In genomic region chr2:93040841-93041240, GRCm38 (mm10) we compare ENCODE assay signal across 9 mouse cellular contexts. TPM values are rescaled to one million over a fixed set of nuclear protein-coding genes. Genes with fewer than 3 reads are reported as not detected.
DNase-seq lines count a peak whose midpoint lies in the region; ATAC-seq and TF ChIP-seq lines count a peak whose summit lies in the region.
"Had no signal": no experiment of that assay in that cellular context is flagged by ENCODE, and none has a peak within 500 bp of the region (broad histone marks: within the 10 kb centered on the region; RNA-seq: fewer than 3 reads in every experiment).

No protein-coding gene starts in this region.

- H3K4me2 ChIP-seq in forebrain, embryonic 13.5 days, result no peak overlapping the region
- H3K4me2 ChIP-seq in forebrain, embryonic 12.5 days, result no peak overlapping the region
- no peak overlapping the region for H3K4me2 ChIP-seq in midbrain, postnatal 0 days (ENCODE audit: low read depth, low read length, poor library complexity, severe bottlenecking)
- no peak overlapping the region for H3K4me2 ChIP-seq in midbrain, embryonic 13.5 days (replicated peaks)
- no peak overlapping the region for H3K4me2 ChIP-seq in hindbrain, embryonic 16.5 days (ENCODE audit: low read length)

- WGBS in forebrain, embryonic 13.5 days, result 81% methylated on average over 7 of the region's 7 CpGs
- 87% methylated on average over 7 of the region's 7 CpGs for WGBS in forebrain, embryonic 12.5 days
- WGBS in midbrain, postnatal 0 days, result 72% methylated on average over 7 of the region's 7 CpGs
- WGBS in midbrain, embryonic 13.5 days, result 77% methylated on average over 7 of the region's 7 CpGs
- WGBS in hindbrain, embryonic 16.5 days, result 75% methylated on average over 7 of the region's 7 CpGs

- H3K9ac ChIP-seq in forebrain, embryonic 13.5 days, result 0 out of 2 replicates have a peak overlapping the region, but pooled peaks have one; percentile 2
- no peak overlapping the region for H3K9ac ChIP-seq in forebrain, embryonic 12.5 days
- 0 out of 2 replicates have a peak overlapping the region, but pooled peaks have one; percentile 4 for H3K9ac ChIP-seq in midbrain, postnatal 0 days (replicated peaks; ENCODE audit: low read length, poor library complexity, severe bottlenecking)
- no peak overlapping the region; the same call in 1 of the 2 replicates for H3K9ac ChIP-seq in midbrain, embryonic 13.5 days (replicated peaks)
- peak overlapping the region; percentile 13 for H3K9ac ChIP-seq in hindbrain, embryonic 16.5 days (ENCODE audit: low read depth, low read length)

- H3K4me3 ChIP-seq in forebrain, embryonic 13.5 days, result no peak overlapping the region
- no peak overlapping the region for H3K4me3 ChIP-seq in forebrain, embryonic 12.5 days (replicated peaks)
- H3K4me3 ChIP-seq in midbrain, postnatal 0 days (ENCODE audit: low read depth, low read length), result no peak overlapping the region
- no peak overlapping the region for H3K4me3 ChIP-seq in midbrain, embryonic 13.5 days (replicated peaks)
- no peak overlapping the region for H3K4me3 ChIP-seq in hindbrain, embryonic 16.5 days (ENCODE audit: low read length)

- peaks cover 44% of the 10 kb centered on the region for H3K4me1 ChIP-seq in forebrain, embryonic 13.5 days
- H3K4me1 ChIP-seq in forebrain, embryonic 12.5 days, result peaks cover 39% of the 10 kb centered on the region
- peaks cover 5% of the 10 kb centered on the region; the same call in 1 of the 2 replicates for H3K4me1 ChIP-seq in midbrain, postnatal 0 days (ENCODE audit: insufficient read depth, low read length)
- peaks cover 42% of the 10 kb centered on the region for H3K4me1 ChIP-seq in midbrain, embryonic 13.5 days (replicated peaks)
- peaks cover 20% of the 10 kb centered on the region for H3K4me1 ChIP-seq in hindbrain, embryonic 16.5 days (ENCODE audit: control insufficient read depth, insufficient read depth, low read depth, low read length)

- H3K9me3 ChIP-seq in forebrain, embryonic 13.5 days (replicated peaks), result no peaks in the 10 kb centered on the region
- no peaks in the 10 kb centered on the region for H3K9me3 ChIP-seq in forebrain, embryonic 12.5 days
- H3K9me3 ChIP-seq in midbrain, postnatal 0 days (ENCODE audit: low read length), result no peaks in the 10 kb centered on the region
- H3K9me3 ChIP-seq in midbrain, embryonic 13.5 days, result no peaks in the 10 kb centered on the region
- H3K9me3 ChIP-seq in hindbrain, embryonic 16.5 days (ENCODE audit: control insufficient read depth, low read length), result no peaks in the 10 kb centered on the region

- no peaks in the 10 kb centered on the region for H3K36me3 ChIP-seq in forebrain, embryonic 13.5 days (ENCODE audit: poor library complexity, severe bottlenecking)
- H3K36me3 ChIP-seq in forebrain, embryonic 12.5 days (replicated peaks), result 0 out of 2 replicates have a peak, but pooled peaks cover 6% of the 10 kb centered on the region
- no peaks in the 10 kb centered on the region for H3K36me3 ChIP-seq in midbrain, postnatal 0 days (ENCODE audit: insufficient read depth, low read length)
- no peaks in the 10 kb centered on the region for H3K36me3 ChIP-seq in midbrain, embryonic 13.5 days
- no peaks in the 10 kb centered on the region for H3K36me3 ChIP-seq in hindbrain, embryonic 16.5 days (ENCODE audit: control insufficient read depth, insufficient read depth, low read length)

- TF ChIP-seq CTCF in midbrain, postnatal 0 days (IDR thresholded peaks at IDR 0.05), result no peak

- no peak for DNase-seq in midbrain, postnatal 0 days (ENCODE audit: low spot score)
- DNase-seq in lung, postnatal 36 days, result peak; percentile 66
- no peak for DNase-seq in frontal cortex, postnatal 36 days (ENCODE audit: low spot score in 2 of 2)
- no peak for DNase-seq in B cell, adult 2 months

- no peak for ATAC-seq in forebrain, embryonic 13.5 days
- ATAC-seq in forebrain, embryonic 12.5 days (ENCODE audit: low FRiP score), result no peak
- no peak for ATAC-seq in midbrain, postnatal 0 days (ENCODE audit: low FRiP score)
- no peak for ATAC-seq in midbrain, embryonic 13.5 days
- no peak for ATAC-seq in hindbrain, embryonic 16.5 days

- no peaks in the 10 kb centered on the region for H3K27me3 ChIP-seq in forebrain, embryonic 13.5 days
- no peaks in the 10 kb centered on the region for H3K27me3 ChIP-seq in forebrain, embryonic 12.5 days
- no peaks in the 10 kb centered on the region for H3K27me3 ChIP-seq in midbrain, postnatal 0 days (ENCODE audit: insufficient read depth, low read length)
- H3K27me3 ChIP-seq in midbrain, embryonic 13.5 days, result no peaks in the 10 kb centered on the region
- no peaks in the 10 kb centered on the region for H3K27me3 ChIP-seq in hindbrain, embryonic 16.5 days (replicated peaks; ENCODE audit: control insufficient read depth, insufficient read depth, low read length)

- 0 out of 2 replicates have a peak overlapping the region, but pooled peaks have one; percentile 12 for H3K27ac ChIP-seq in forebrain, embryonic 13.5 days
- H3K27ac ChIP-seq in forebrain, embryonic 12.5 days, result no peak overlapping the region
- H3K27ac ChIP-seq in midbrain, postnatal 0 days (ENCODE audit: low read depth, low read length), result no peak overlapping the region
- no peak overlapping the region for H3K27ac ChIP-seq in midbrain, embryonic 13.5 days
- no peak overlapping the region; the same call in 1 of the 2 replicates for H3K27ac ChIP-seq in hindbrain, embryonic 16.5 days (ENCODE audit: low read depth, low read length)
- H3K27ac ChIP-seq: macrophage had no signal

RNA-seq across cellular contexts. Expression of gene Prdm11, which starts 5.1 kb away (rescaled TPM):
- 1.4 and 1.9 TPM in 2 replicates for polyA plus RNA-seq in forebrain, embryonic 13.5 days (2015; fragmentation: Nextera tagmentation; extraction: Ambion mirVana)
- 1.7 and 2.1 TPM in 2 replicates for polyA plus RNA-seq in forebrain, embryonic 12.5 days (2016; fragmentation: Nextera tagmentation; extraction: Ambion mirVana)
- total RNA-seq in midbrain, postnatal 0 days (2014; rRNA removed), result 12.2 and 14.2 TPM in 2 replicates
- polyA plus RNA-seq in midbrain, postnatal 0 days (2015; fragmentation: Nextera tagmentation; extraction: Ambion mirVana), result 2.1 and 2.6 TPM in 2 replicates
- polyA plus RNA-seq in midbrain, embryonic 13.5 days (2015; fragmentation: Nextera tagmentation; extraction: Ambion mirVana), result 1.8 and 1.9 TPM in 2 replicates
- polyA plus RNA-seq in hindbrain, embryonic 16.5 days (2015; fragmentation: Nextera tagmentation; extraction: Ambion mirVana), result 1.9 and 2.3 TPM in 2 replicates

Comparison
In these comparisons a context has a peak if more than half of its experiments do, and no peak if none do; other contexts are left out.
1. H3K9ac ChIP-seq: peak in forebrain, embryonic 13.5 days (single experiment), midbrain, postnatal 0 days (single experiment) and hindbrain, embryonic 16.5 days (single experiment); none in forebrain, embryonic 12.5 days (single experiment) and midbrain, embryonic 13.5 days (single experiment).